8 mouse cellular contexts compared by ENCODE assay signal in the genomic region with DNA sequence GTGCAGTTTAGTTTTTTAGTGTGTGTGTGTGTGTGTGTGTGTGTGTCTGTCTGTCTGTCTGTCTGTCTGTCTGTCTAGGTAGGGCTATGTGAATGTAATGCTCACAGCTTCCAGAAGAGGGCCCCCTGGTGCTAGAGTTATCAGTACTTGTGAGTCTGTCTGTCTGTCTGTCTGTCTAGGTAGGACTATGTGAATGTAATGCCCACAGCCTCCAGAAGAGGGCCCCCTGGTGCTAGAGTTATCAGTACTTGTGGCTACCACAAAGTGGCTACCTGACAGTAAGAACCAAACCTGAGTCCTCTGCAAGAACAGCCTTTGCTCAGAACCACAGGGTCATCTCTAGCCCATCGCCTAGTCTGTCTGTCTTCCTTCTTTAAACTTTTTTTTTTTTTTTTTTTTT. TPM values are rescaled to one million over a fixed set of nuclear protein-coding genes. Genes with fewer than 3 reads are reported as not detected.
A peak's percentile ranks its signal among the peaks of the same experiment; 100 is the strongest.
DNase-seq lines count a peak whose midpoint lies in the region; ATAC-seq and TF ChIP-seq lines count a peak whose summit lies in the region.

No protein-coding gene starts in this region.

- 63% methylated on average over 1 of the region's 1 CpGs for WGBS in forebrain, embryonic 14.5 days
- 71% methylated on average over 1 of the region's 1 CpGs for WGBS in forebrain, embryonic 16.5 days
- WGBS in cerebellum, adult 2 months, result 67% methylated on average over 1 of the region's 1 CpGs

- DNase-seq in forebrain, embryonic 14.5 days (ENCODE audit: low spot score), result peak; percentile 48
- peak; percentile 93 for DNase-seq in ES-E14 (ENCODE audit: low read depth, low spot score)
- DNase-seq in cerebellum, adult 2 months, result peak; percentile 20 to 26
- DNase-seq in gastrocnemius, adult 8-10 months (ENCODE audit: low spot score in 2 of 2), result peak; percentile 45 to 48
- DNase-seq in layer of hippocampus, adult 2 months (ENCODE audit: low spot score in 2 of 2), result peak; percentile 9 to 53
- DNase-seq in lung, postnatal 14 days, result peak; percentile 79
- DNase-seq in spleen, postnatal 36 days (ENCODE audit: low spot score in 2 of 2), result peak; percentile 43 to 61

- peaks cover 6% of the 10 kb centered on the region; the same call in 1 of the 2 replicates for H3K36me3 ChIP-seq in forebrain, embryonic 14.5 days (ENCODE audit: control insufficient read depth, insufficient read depth, low read length)
- H3K36me3 ChIP-seq in forebrain, embryonic 16.5 days (ENCODE audit: control insufficient read depth, insufficient read depth), result peaks cover 6% of the 10 kb centered on the region
- H3K36me3 ChIP-seq in ES-E14 (ENCODE audit: control insufficient read depth, insufficient read depth, low read length, poor library complexity, severe bottlenecking), result no peaks in the 10 kb centered on the region

- no peak overlapping the region for H3K9ac ChIP-seq in forebrain, embryonic 14.5 days (ENCODE audit: low read length)
- H3K9ac ChIP-seq in forebrain, embryonic 16.5 days (replicated peaks; ENCODE audit: low read depth, low read length), result no peak overlapping the region
- no peak overlapping the region for H3K9ac ChIP-seq in ES-E14 (ENCODE audit: insufficient read depth, low read depth, low read length, poor library complexity, severe bottlenecking)

- ATAC-seq in forebrain, embryonic 14.5 days, result no peak
- ATAC-seq in forebrain, embryonic 16.5 days, result no peak

- H3K27ac ChIP-seq in forebrain, embryonic 14.5 days (ENCODE audit: low read depth, low read length), result no peak overlapping the region
- no peak overlapping the region for H3K27ac ChIP-seq in forebrain, embryonic 16.5 days (ENCODE audit: low read length)
- H3K27ac ChIP-seq in ES-E14 (ENCODE audit: insufficient read depth, low read depth, low read length, poor library complexity, severe bottlenecking), result no peak overlapping the region
- no peak overlapping the region for H3K27ac ChIP-seq in cerebellum, adult 2 months (ENCODE audit: insufficient read depth, low read length)
- no peak overlapping the region for H3K27ac ChIP-seq in layer of hippocampus, adult 2 months

- TF ChIP-seq CTCF in cerebellum, adult 2 months (IDR thresholded peaks at IDR 0.05; ENCODE audit: borderline replicate concordance, insufficient read depth, low read depth, low read length), result peak; percentile 34; the same call in 1 of the 2 replicates
- peak; percentile 74 for TF ChIP-seq CTCF in layer of hippocampus, adult 2 months (conservative IDR thresholded peaks at IDR 0.05)

- TF ChIP-seq POLR2A in cerebellum, adult 2 months (IDR thresholded peaks at IDR 0.05; ENCODE audit: borderline replicate concordance, insufficient read depth, low read length), result no peak

- no peak overlapping the region for H3K4me2 ChIP-seq in forebrain, embryonic 14.5 days (ENCODE audit: low read length)
- H3K4me2 ChIP-seq in forebrain, embryonic 16.5 days (ENCODE audit: low read length), result no peak overlapping the region

- in situ Hi-C loops in ES-E14 (cut with MboI; ENCODE audit: low sequenced_read_pairs in 2 of 2, unreplicated experiment in 2 of 2), result no loop called here

- H3K4me3 ChIP-seq in forebrain, embryonic 14.5 days (ENCODE audit: low read depth, low read length), result no peak overlapping the region
- H3K4me3 ChIP-seq in forebrain, embryonic 16.5 days (replicated peaks; ENCODE audit: low read length), result no peak overlapping the region
- no peak overlapping the region for H3K4me3 ChIP-seq in ES-E14 (ENCODE audit: insufficient read depth in 1 of 2, low read depth in 1 of 2, low read length in 2 of 2, poor library complexity in 1 of 2, severe bottlenecking in 1 of 2)
- no peak overlapping the region for H3K4me3 ChIP-seq in cerebellum, adult 2 months (replicated peaks; ENCODE audit: insufficient read depth, low read depth, low read length)
- no peak overlapping the region for H3K4me3 ChIP-seq in layer of hippocampus, adult 2 months

- no peaks in the 10 kb centered on the region for H3K9me3 ChIP-seq in forebrain, embryonic 14.5 days (replicated peaks; ENCODE audit: control insufficient read depth, low read length)
- no peaks in the 10 kb centered on the region for H3K9me3 ChIP-seq in forebrain, embryonic 16.5 days (ENCODE audit: control insufficient read depth, low read length)
- H3K9me3 ChIP-seq in ES-E14 (ENCODE audit: control insufficient read depth, insufficient read depth, low read depth, low read length), result no peaks in the 10 kb centered on the region

- H3K4me1 ChIP-seq in forebrain, embryonic 14.5 days (ENCODE audit: control insufficient read depth, insufficient read depth, low read length), result peaks cover 4% of the 10 kb centered on the region; the same call in 1 of the 2 replicates
- H3K4me1 ChIP-seq in forebrain, embryonic 16.5 days (replicated peaks; ENCODE audit: control insufficient read depth, insufficient read depth, low read length), result no peaks in the 10 kb centered on the region
- H3K4me1 ChIP-seq in ES-E14 (ENCODE audit: control insufficient read depth in 2 of 2, insufficient read depth in 2 of 2, low read length in 2 of 2, poor library complexity in 1 of 2), result peaks cover 3% of the 10 kb centered on the region in 2 experiments; a peak in 1 of 4 replicates
- no peaks in the 10 kb centered on the region for H3K4me1 ChIP-seq in cerebellum, adult 2 months (ENCODE audit: control insufficient read depth, insufficient read depth, low read length)

- no peaks in the 10 kb centered on the region for H3K27me3 ChIP-seq in forebrain, embryonic 14.5 days (replicated peaks; ENCODE audit: control insufficient read depth, insufficient read depth, low read length)
- no peaks in the 10 kb centered on the region for H3K27me3 ChIP-seq in forebrain, embryonic 16.5 days (replicated peaks; ENCODE audit: control insufficient read depth, insufficient read depth, low read length)
- no peaks in the 10 kb centered on the region for H3K27me3 ChIP-seq in cerebellum, adult 2 months (ENCODE audit: control insufficient read depth, insufficient read depth, low read length)

TF ChIP-seq in ES-E14, 5 proteins besides CTCF, POLR2A, EP300 and RAD21:
- TF ChIP-seq ZC3H11A (IDR thresholded peaks at IDR 0.05; ENCODE audit: borderline replicate concordance, low read depth, low read length) (peak; percentile 46; the same call in 1 of the 2 replicates), ZNF384 (IDR thresholded peaks at IDR 0.05; ENCODE audit: low read depth, low read length) (peak; percentile 94), CHD2 (IDR thresholded peaks at IDR 0.05; ENCODE audit: low read depth, low read length) (no peak)

RNA-seq across cellular contexts. Expression of gene Usp49, which starts 16.2 kb away (rescaled TPM):
- 5.9 and 6.6 TPM in 2 replicates for polyA plus RNA-seq in forebrain, embryonic 14.5 days (2014; fragmentation: Nextera tagmentation; extraction: Ambion mirVana)
- polyA plus RNA-seq in forebrain, embryonic 16.5 days (2015; fragmentation: Nextera tagmentation; extraction: Ambion mirVana), result 8.6 and 9.1 TPM in 2 replicates
- 10.0 and 15.5 TPM in 2 replicates for total RNA-seq in ES-E14 (2012; rRNA removed)
- 11.1 and 11.2 TPM in 2 replicates for polyA plus RNA-seq in cerebellum, adult 2 months (2012; rRNA removed)
- 1 to 10 TPM; 2.0 to 3.4 (median 3.2) TPM for total RNA-seq in gastrocnemius, adult 8-10 months (2022)
- 10 to 100 TPM; 11.5 to 12.3 TPM for total RNA-seq in layer of hippocampus, adult 2 months (2021)

RNA-seq across cellular contexts. Expression of gene Gm20517, which starts 35.3 kb away (rescaled TPM):
- polyA plus RNA-seq in forebrain, embryonic 14.5 days (2014; fragmentation: Nextera tagmentation; extraction: Ambion mirVana), result 1.8 and 3.6 TPM in 2 replicates
- polyA plus RNA-seq in forebrain, embryonic 16.5 days (2015; fragmentation: Nextera tagmentation; extraction: Ambion mirVana), result 2.3 and 2.9 TPM in 2 replicates
- total RNA-seq in ES-E14 (2012; rRNA removed), result 4.9 and 5.4 TPM in 2 replicates
- polyA plus RNA-seq in cerebellum, adult 2 months (2012; rRNA removed), result 1.7 and 2.1 TPM in 2 replicates
- 1 to 10 TPM in 3 of 4 experiments, under 1 TPM in 1; 0.77 to 2.8 (median 1.6) TPM for total RNA-seq in gastrocnemius, adult 8-10 months (2022)
- total RNA-seq in layer of hippocampus, adult 2 months (2021), result 1 to 10 TPM; 4.4 to 5.5 TPM

RNA-seq across cellular contexts. Expression of gene Med20, which starts 35.3 kb away (rescaled TPM):
- 55.4 and 55.5 TPM in 2 replicates for polyA plus RNA-seq in forebrain, embryonic 14.5 days (2014; fragmentation: Nextera tagmentation; extraction: Ambion mirVana)
- polyA plus RNA-seq in forebrain, embryonic 16.5 days (2015; fragmentation: Nextera tagmentation; extraction: Ambion mirVana), result 51.6 and 51.8 TPM in 2 replicates
- total RNA-seq in ES-E14 (2012; rRNA removed), result 43.4 and 46.1 TPM in 2 replicates
- polyA plus RNA-seq in cerebellum, adult 2 months (2012; rRNA removed), result 43.7 and 47.1 TPM in 2 replicates
- 10 to 100 TPM; 13.3 to 19.3 (median 18.1) TPM for total RNA-seq in gastrocnemius, adult 8-10 months (2022)
- 10 to 100 TPM; 31.6 to 36.0 TPM for total RNA-seq in layer of hippocampus, adult 2 months (2021)

RNA-seq across cellular contexts. Expression of gene Bysl, which starts 35.4 kb away (rescaled TPM):
- 25.1 and 33.2 TPM in 2 replicates for polyA plus RNA-seq in forebrain, embryonic 14.5 days (2014; fragmentation: Nextera tagmentation; extraction: Ambion mirVana)
- 32.9 and 36.1 TPM in 2 replicates for polyA plus RNA-seq in forebrain, embryonic 16.5 days (2015; fragmentation: Nextera tagmentation; extraction: Ambion mirVana)
- 51.5 and 51.8 TPM in 2 replicates for total RNA-seq in ES-E14 (2012; rRNA removed)
- 13.6 and 14.9 TPM in 2 replicates for polyA plus RNA-seq in cerebellum, adult 2 months (2012; rRNA removed)
- total RNA-seq in gastrocnemius, adult 8-10 months (2022), result 10 to 100 TPM; 13.8 to 16.5 (median 14.2) TPM
- total RNA-seq in layer of hippocampus, adult 2 months (2021), result 10 to 100 TPM; 18.1 to 18.2 TPM

RNA-seq across cellular contexts. Expression of gene Tomm6, which starts 41.5 kb away (rescaled TPM):
- polyA plus RNA-seq in forebrain, embryonic 14.5 days (2014; fragmentation: Nextera tagmentation; extraction: Ambion mirVana), result 309 and 324 TPM in 2 replicates
- polyA plus RNA-seq in forebrain, embryonic 16.5 days (2015; fragmentation: Nextera tagmentation; extraction: Ambion mirVana), result 228 and 241 TPM in 2 replicates
- 54.7 and 55.8 TPM in 2 replicates for total RNA-seq in ES-E14 (2012; rRNA removed)
- polyA plus RNA-seq in cerebellum, adult 2 months (2012; rRNA removed), result 148 and 167 TPM in 2 replicates
- total RNA-seq in gastrocnemius, adult 8-10 months (2022), result 100 to 1,000 TPM; 106 to 129 (median 114) TPM
- 100 to 1,000 TPM; 204 to 205 TPM for total RNA-seq in layer of hippocampus, adult 2 months (2021)

Comparison
In these comparisons a context has a peak if more than half of its experiments do, and no peak if none do; other contexts are left out.
1. DNase-seq: peak in every context shown above with its lines; median percentile 93 in ES-E14; 79 in lung, postnatal 14 days; 52 in spleen, postnatal 36 days; 48 in forebrain, embryonic 14.5 days; 46 in gastrocnemius, adult 8-10 months; 31 in layer of hippocampus, adult 2 months; 23 in cerebellum, adult 2 months.